Mouse (Mus musculus) cerebellum, postnatal 4 days (tissue): Measurements from ENCODE around the gene Ptch1.

Experiments used
- DNase-seq, 2 experiments: peaks; one replicate each; pipeline ENCODE4 v3.0.0; 2022; ENCODE audit warnings: low spot score in 2 of 2, mixed read lengths in 1 of 2

Ptch1 gene

GRCm38 (mm10) chr13:63563781-63564625, 9.4 kb downstream of the Ptch1 start:
- DNase-seq: peak; percentile 27 to 42

DNA sequence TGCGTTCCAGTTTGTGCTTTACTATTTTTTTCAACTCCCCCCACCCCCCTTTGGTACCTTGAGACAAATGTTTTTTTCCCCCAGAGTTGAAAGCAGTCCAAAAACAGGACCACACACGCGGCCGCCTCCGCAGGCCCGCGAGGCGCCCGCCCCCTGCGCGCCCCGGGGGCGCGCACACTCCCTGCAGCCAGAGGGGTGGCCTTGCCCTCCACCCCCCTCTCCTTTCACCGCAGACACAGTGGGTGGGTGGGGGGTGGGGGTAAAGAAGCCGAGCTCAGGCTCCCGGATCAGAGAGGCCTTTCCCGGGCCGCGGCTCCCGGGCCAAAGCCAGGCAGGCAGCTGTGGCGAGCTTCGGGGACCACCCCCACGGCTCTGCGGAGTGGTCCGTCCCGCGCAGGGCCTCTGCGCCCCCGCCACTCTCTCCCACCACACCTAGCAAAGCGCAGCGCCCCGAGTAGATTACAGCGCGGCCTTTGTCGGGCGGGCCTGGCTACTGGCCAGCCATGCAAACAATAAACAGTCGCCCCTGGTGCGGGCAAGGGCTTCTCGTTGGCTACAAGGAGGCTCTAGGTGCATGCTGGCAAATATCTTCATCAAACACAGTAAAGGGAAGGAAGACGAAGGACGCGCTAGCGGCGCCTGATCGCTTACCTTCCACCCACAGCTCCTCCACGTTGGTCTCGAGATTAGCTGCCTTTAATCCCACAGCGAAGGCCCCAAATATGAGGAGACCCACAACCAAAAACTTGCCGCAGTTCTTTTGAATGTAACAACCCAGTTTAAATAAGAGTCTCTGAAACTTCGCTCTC, 10.2 kb downstream of the Ptch1 start:
- peak; percentile 41 to 76 for DNase-seq

- no peak for DNase-seq
Measured at GRCm38 (mm10) chr13:63562141-63562971, 11.0 kb downstream of the Ptch1 start.

DNA sequence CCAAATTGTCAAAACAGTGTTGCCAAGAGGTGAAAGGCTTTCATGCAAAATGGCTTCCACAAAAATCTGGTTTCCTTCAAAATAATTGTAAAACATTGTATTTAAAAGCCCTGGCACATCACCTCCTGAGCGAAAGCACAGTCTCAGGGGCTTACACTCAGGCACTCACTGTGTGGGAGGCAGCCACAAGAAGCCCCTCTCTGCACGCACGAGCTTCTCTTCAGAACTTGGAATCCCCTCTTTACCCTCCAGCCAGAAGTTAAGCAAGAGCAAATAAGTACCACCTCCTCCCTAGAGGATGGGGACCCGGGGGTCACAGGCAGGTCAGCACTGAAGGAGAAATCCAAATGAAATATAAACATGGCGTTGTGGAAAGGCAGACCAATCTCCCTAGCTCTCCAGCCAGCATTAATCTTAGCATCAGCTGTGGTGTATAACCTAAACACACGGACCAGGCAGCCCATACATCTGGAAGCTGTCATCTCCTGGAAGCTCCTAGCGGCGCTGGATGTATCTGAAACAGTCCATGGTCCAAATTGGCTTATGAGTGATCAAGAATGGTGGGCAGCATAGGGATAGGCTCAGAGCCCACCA, 15.0 kb downstream of the Ptch1 start:
- DNase-seq: no peak

- no peak for DNase-seq
Measured at GRCm38 (mm10) chr13:63556431-63556830, 17.0 kb downstream of the Ptch1 start.

GRCm38 (mm10) chr13:63555885-63556284, 17.5 kb downstream of the Ptch1 start:
- no peak for DNase-seq

GRCm38 (mm10) chr13:63554569-63554968, 18.8 kb downstream of the Ptch1 start:
- DNase-seq: no peak

DNA sequence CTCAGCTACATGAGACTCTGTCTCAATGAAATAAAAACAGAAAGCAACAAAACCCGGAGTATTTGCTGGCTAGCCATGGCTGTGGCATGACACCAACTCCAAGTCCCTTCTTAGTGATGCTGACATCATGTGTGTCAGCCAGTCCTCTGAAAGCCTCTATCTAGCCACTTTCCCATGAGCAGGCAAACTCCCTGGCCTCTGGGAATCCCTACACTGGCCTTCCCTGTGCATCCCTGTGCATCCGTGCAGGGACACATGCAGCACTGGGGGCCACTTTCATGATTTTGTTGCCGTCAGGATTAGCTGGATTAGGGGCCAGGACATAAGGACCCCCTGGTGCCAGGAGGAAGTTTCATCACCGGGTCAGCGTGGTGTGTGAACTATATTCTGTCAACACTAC, 20.0 kb downstream of the Ptch1 start:
- DNase-seq: no peak

DNA sequence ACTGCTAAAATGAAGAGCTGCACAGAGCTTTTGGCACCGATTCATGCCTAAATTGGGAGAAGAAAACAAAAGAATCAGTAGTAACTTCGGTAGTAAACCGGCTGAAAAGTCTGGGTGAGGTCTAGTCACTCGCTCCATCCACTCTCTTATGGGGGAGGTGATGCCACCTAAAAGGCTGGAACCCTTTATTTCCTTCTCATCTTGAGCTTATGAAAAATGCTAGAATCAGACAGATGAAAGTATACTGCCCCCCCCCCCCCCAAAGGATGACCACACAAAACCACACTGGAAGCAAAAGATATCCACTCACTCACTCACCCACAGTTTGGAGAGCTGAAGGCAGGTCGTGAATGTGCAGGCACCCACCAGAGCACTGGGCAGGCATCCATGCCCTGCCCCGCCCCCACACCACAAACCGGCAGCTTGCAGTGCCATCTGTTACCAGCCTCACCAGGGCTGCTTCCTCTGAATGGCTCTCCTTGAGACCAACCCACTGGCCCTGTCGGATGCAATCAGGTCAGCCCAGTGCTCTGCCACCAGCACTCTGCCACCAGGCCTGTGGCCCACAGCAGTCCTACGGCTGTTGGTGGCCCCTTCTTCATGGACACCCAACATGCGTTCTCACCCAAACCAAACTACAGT, 21.0 kb downstream of the Ptch1 start:
- DNase-seq: peak; percentile 66 to 94

DNA sequence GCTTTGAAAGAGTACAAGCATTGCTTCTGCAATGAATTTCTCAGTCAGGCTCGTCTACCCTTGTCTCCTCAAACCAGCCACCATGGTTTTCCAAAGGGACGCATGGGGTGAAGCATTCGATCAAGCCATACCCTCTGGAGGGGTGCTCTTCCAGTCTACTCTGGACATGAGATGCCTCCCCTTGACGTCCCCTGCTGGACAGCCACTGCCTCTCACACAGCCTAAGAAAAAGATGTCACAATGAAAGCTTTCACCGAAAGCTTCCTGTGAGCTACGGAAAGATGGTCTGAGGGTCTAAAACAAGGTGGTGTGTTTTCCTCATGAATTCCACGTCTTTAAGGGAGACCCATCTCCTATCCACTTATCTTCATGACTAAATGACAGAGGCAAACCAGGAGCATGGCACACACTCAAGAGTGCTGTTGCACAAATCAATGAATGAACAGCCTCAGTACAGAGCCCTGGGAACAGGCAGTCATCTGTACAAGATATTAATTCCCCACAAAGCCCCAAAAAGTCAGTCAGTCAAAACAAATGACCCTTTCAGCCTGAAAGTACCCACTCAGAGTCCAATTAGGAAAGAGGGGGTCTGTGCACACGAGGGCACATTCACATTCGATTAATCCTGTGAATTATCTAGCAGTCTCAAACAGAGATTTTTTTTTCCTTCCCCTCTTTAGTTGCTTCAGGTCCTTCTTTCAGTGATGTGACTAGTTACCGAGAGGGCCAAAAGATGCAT, 21.7 kb downstream of the Ptch1 start:
- no peak for DNase-seq

DNA sequence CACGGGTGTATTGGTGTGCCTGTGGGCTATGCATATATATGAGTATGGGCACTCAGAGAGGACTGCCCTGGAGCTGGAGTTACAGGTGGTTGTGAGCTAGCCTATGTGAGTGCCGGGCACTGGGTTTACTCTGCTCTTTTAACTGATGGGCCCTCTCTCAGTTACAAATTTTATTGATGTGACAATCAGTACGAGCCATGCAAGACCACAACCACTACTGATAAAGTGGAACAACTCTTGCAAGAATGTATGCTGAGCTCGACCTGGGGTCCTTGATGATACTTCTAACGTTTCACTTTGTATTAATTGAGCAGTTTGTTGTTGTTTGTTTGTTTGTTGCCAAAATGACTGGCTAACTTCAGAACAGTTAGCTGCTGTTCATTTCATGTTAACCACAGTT, 23.0 kb downstream of the Ptch1 start:
- no peak for DNase-seq

GRCm38 (mm10) chr13:63549210-63549609, 24.2 kb downstream of the Ptch1 start:
- DNase-seq: no peak

GRCm38 (mm10) chr13:63548571-63548970, 24.8 kb downstream of the Ptch1 start:
- DNase-seq: no peak

DNA sequence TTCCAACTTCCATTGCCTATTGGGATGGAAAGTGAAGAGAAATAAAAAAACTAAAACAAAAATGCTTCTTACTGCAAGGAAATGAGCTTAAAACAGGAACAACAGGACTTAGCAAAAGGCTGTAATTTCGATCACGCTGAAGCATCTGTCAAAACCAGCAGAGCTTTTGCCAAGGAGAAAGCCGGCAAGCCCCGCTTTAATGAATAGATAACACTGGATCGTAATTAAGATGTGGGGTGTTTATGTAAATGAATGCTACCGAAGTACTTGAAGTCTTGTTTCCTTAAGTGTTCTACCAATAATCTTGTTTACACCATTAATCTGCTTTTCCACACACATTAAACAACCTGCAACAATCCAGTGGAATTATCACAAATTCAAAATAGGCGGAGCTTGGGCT, 28.1 kb downstream of the Ptch1 start:
- DNase-seq: no peak

- no peak for DNase-seq
Measured at GRCm38 (mm10) chr13:63544967-63545253, 28.5 kb downstream of the Ptch1 start.

- no peak for DNase-seq
Measured at GRCm38 (mm10) chr13:63544119-63544966, 29.1 kb downstream of the Ptch1 start.

DNA sequence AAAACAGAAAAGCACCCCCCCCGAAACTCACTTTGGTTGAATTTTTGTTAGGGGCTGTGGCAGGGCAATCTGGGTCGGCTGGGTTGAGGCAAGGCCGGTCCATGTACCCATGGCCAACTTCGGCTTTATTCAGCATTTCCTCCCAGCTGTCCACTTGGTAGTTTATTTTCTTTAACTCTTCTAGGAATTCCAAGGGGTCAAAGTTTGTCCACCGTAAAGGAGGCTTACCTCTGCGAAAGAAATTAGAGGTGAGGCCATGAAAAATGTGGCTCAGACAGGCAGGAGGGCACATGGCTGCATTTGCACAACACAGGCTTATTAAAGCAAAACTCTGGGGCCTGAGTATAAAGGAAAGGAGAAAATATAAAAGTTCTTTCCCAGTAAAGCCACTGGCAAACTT, 29.9 kb downstream of the Ptch1 start:
- DNase-seq: no peak

DNA sequence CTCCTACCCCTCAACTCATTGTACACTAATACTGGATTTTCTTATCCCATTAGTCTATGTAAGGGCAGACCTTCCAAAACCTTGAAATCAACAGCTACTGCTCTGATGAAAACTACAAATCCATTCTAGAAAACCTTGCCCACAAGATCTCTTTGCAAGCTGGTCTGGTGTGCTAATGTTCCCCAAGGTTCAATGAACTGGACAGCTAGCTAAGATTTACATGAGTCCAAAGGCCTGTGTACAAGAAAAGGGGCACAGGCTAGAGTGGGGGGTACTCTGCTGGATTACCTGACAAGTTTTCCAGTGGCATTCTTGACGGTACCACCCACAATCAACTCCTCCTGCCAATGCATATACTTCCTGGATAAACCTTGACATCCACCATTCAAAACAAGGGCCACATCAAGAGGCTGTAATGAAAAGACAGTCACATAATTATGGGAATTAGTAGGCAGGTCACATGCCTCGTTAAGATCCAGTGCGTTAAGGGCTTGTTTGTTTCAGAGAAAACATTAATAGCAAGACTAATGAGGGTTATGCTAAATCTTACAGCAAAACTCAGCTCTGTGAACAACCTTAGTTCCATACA, 30.5 kb downstream of the Ptch1 start:
- no peak for DNase-seq

DNA sequence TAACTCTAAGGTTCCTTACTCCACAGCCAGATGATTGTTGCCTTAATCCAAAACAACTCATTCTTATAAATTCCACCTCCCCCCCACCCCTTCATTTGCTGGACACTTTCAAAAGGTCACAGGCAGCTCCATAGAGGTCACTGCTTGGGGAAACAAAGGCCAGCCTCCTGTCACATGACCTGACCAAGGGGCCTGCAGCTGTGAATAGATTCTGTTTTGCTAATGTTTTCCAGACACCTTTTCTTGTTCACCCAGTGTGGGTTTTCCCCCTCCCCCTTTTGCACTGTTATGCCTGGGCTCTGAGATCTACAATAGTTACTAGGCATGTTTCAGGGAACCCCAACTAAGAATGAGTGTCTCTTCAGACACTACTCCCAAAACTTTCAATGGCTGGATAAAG, 31.9 kb downstream of the Ptch1 start:
- no peak for DNase-seq
